Mouse (Mus musculus) hematopoietic stem cell, adult 5-6 weeks (primary cell): Measurements from ENCODE around the gene Hyal4. TPM values are rescaled to one million over a fixed set of nuclear protein-coding genes. Genes with fewer than 3 reads are reported as not detected.
A peak's percentile ranks its signal among the peaks of the same experiment; 100 is the strongest.

Experiments used
- ATAC-seq, 2 experiments: fragments of 125-278 bp in 1 of 2; replicated peaks in 1 of 2; 2 replicates each; pipeline ENCODE4 v1.8.0; 2016 to 2017; ENCODE audit warnings: inconsistent platforms in 2 of 2, mild to moderate bottlenecking in 2 of 2, moderate number of reproducible peaks in 2 of 2, low read depth in 1 of 2, moderate TSS enrichment in 1 of 2; ENCODE audit not compliant: low FRiP score in 2 of 2, poor library complexity in 2 of 2, severe bottlenecking in 2 of 2, insufficient read depth in 1 of 2, low TSS enrichment in 1 of 2
- total RNA-seq: library from RNA; stranded (forward); fragments of 172-1452, 232-1000 nt; gene quantifications from 2 replicates; pipeline ENCODE4 v1.2.3, GENCODE M21; 2017

Hyal4 gene
- not detected in 2 replicates for total RNA-seq

- ATAC-seq = no peak
Measured at GRCm38 (mm10) chr6:24748029-24748428, at the start of gene Hyal4. Gene Hyal4 (plus strand): TSS chr6:24748329.

GRCm38 (mm10) chr6:24707090-24707489 lies 41.0 kb upstream of the Hyal4 start:
- ATAC-seq = no peak

GRCm38 (mm10) chr6:24707499-24707898 lies 40.6 kb upstream of the Hyal4 start:
- no peak for ATAC-seq

- ATAC-seq = peak in 1 of 2 experiments; percentile 64; a peak in 1 of 4 replicates
Measured at GRCm38 (mm10) chr6:24721317-24722099, 26.6 kb upstream of the Hyal4 start.

GRCm38 (mm10) chr6:24728130-24728529 lies 20.0 kb upstream of the Hyal4 start:
- peak; percentile 65 to 66; a peak in 3 of 4 replicates for ATAC-seq

- no peak for ATAC-seq
Measured at GRCm38 (mm10) chr6:24732945-24733344, 15.2 kb upstream of the Hyal4 start, which contains the start of gene Hyal6. Gene Hyal6 (plus strand): TSS chr6:24733245.

- no peak for ATAC-seq
Measured at GRCm38 (mm10) chr6:24734565-24734964, 13.6 kb upstream of the Hyal4 start.

- no peak for ATAC-seq
Measured at GRCm38 (mm10) chr6:24759281-24759680, 11.2 kb downstream of the Hyal4 start.

GRCm38 (mm10) chr6:24766261-24766660 lies 18.1 kb downstream of the Hyal4 start:
- ATAC-seq = no peak

- no peak for ATAC-seq
Measured at GRCm38 (mm10) chr6:24779182-24779581, 31.1 kb downstream of the Hyal4 start.

- ATAC-seq = no peak
Measured at GRCm38 (mm10) chr6:24790888-24791287, 42.8 kb downstream of the Hyal4 start, which contains the start of gene Spam1. Gene Spam1 (plus strand): TSS chr6:24791188.

Other genes with a start within 250 kb of the Hyal4 start
- gene Iqub, start 233.3 kb upstream of the Hyal4 start, total RNA-seq = not detected in 2 replicates
- 205 and 225 TPM in 2 replicates for gene Ndufa5, start 220.3 kb upstream of the Hyal4 start, total RNA-seq
- not detected in 2 replicates for gene Asb15, start 220.2 kb upstream of the Hyal4 start, total RNA-seq
- not detected in 2 replicates for gene Lmod2, start 150.6 kb upstream of the Hyal4 start, total RNA-seq
- 9.5 and 17.6 TPM in 2 replicates for gene Wasl, start 83.3 kb upstream of the Hyal4 start, total RNA-seq
- not detected in 2 replicates for gene Hyal6, start 15.1 kb upstream of the Hyal4 start, total RNA-seq
- not detected in 2 replicates for gene Spam1, start 42.9 kb downstream of the Hyal4 start, total RNA-seq
- not detected in 2 replicates for gene Hyal5, start 109.7 kb downstream of the Hyal4 start, total RNA-seq
- not detected in 2 replicates for gene Tmem229a, start 208.0 kb downstream of the Hyal4 start, total RNA-seq